Mouse (Mus musculus) lung, postnatal 4 days (tissue): ENCODE results near the gene Nacc2.

Source experiments
- DNase-seq, 2 experiments: peaks; one replicate each; pipeline ENCODE4 v3.0.0; 2021

Nacc2 gene

DNA sequence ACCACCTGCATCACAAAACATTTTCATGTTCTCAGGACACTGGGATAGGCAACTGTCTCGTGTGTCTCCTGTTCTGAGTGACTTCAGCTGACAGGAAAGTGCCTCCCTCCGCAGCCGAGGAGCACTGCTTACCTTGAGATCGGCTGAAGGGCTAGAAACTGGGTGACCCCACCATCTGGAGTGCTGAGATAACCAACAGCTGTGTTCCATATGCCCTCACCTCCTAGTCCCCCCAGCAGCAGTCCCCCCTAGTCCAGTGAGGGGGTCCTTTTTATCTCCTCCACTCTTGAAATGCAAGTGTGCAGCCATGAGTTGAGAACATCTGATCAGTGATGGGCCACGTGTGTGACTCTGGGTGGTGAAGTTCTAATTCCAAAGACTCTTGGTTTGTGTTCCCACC lies 74.2 kb downstream of the Nacc2 start:
- no peak for DNase-seq

DNA sequence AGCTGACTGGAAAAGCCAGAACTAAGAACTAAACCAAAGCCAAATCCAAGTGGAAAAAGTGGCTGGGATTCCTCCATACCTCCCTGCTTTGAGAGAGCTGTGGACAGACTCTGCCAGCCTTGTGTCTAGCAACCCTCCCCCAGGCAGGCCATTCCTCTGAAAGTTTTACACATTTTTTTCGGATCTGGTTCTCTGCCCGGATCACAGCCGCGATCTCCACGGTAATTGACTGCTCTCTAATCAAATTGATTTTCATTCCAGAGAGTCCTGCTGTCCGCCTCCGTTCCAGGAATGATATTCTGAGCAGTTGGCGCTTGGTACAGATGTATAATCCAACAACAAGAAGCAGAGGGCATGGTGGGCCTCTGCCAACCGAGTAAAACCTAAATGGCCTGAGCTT lies 78.8 kb downstream of the Nacc2 start:
- no peak for DNase-seq

DNA sequence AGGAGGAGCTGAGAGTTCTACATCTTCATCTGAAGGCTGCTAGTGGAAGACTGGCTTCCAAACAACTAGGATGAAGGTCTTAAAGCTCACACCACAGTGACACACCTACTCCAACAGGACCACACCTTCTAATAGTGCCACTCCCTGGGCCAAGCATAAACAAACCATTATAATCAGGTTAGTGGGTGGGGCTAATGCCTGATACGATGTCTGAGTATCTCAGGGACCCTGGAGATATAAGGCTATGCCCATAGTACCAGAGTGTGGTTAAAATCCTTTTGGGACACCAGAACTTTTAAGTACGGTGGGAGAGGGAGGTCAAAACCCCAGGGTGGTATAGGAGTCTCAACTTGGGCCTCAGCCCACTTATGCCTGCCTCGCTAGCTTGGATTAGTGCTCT lies 80.4 kb downstream of the Nacc2 start:
- DNase-seq, result no peak

DNA sequence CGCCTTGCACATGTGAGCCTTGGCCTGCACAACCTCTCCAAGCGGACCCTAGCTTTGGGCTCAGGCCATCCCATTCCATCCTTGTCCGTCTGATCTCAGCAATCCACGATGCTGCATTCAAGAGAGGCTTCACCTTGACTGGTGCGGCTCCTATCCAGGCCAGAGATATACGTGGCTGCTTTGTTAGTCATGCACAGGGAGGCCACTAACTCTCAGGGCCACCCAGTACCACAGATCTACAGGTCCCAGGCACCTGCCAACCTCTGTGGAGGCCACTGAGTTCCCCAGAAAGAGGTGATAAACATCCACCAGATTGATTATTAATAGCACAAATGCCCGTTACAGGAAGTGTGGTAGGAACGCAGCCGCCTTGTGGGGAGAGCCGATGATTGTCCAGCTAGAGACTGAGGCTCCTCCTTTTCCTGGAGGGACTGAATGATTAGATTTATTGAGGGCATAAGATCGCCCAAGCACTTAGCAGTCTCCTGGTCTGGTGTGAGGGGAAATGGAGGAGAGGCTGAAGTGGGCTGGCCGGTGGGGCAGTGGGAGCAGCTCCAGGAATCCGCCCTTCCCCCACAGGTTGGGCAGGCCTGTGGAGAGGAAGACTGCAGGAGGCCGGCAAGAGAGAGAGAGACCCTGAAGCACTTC lies 81.7 kb downstream of the Nacc2 start:
- DNase-seq, result peak; percentile 21 to 40

DNA sequence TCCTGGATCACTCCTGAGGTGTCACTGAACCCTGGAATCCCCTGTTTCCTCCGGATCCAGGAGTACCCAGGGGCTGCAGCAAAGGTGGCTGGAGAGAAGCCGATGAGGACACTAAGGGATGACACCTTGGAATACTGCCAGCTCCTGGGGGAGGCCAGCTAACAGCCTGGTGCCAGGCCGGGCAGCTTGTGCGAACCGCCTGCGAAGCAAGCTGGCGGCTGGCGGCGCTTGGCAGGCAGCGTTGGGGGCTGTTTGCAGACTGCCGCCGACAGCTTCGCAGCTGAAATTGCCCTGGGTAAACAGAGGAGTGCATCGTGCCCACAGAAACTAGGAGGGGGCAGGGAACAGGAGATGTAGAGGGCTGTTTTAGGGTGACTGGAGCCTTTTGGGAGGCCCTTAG lies 83.1 kb downstream of the Nacc2 start:
- peak in 1 of 2 experiments; percentile 42 for DNase-seq

DNA sequence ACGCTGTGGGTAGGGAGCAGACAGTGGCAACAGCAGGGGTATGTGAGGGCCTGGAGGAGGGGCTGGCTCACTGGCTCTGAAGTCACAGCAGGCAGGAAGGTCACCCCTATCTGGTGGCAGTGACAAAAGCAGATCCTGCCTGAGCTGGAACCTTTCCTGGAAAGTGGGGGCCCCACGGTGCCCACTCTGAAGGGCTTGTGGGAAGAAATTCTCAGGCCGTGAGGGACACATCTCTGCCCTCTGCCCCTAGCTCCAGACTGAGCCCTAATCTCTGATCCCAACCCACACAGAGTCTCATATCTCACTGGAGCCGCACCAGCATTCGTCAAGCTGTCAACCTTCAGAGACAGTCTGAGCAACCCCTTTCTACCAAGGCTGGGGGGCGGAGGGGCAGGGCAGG lies 85.6 kb downstream of the Nacc2 start:
- DNase-seq, result no peak

DNA sequence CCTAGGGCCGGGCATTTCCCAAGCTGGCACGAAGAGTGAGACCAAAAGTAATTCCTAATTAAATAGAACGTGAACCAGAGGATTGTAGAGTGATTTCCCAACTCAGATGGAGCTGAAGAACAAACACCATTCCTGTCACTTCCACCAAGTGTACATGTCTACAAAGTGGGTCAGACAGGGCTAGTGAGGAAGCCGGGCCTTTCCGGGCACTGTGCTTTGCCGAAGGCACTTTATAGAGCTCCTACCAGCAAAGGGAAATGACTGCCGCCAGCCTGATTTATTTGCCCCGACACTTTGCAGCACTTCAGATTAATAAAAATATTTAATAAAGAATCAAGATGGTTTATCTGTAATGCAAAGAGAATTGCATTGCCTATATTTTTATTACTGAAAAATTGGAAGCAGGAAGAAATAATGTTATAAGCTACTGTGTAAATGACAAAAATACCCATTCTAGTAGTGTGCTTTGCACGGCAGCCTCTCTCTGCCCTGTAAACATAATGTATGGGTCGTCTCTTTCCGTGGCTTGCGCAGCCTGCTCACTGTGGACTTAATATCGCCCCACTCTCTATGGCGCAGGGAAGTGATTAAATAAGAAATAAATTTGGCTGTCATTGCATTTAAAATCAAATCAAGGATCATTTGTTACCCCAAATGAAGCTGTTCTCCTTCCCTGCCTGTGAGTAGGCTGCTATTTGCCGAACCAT lies 88.5 kb downstream of the Nacc2 start:
- no peak for DNase-seq

DNA sequence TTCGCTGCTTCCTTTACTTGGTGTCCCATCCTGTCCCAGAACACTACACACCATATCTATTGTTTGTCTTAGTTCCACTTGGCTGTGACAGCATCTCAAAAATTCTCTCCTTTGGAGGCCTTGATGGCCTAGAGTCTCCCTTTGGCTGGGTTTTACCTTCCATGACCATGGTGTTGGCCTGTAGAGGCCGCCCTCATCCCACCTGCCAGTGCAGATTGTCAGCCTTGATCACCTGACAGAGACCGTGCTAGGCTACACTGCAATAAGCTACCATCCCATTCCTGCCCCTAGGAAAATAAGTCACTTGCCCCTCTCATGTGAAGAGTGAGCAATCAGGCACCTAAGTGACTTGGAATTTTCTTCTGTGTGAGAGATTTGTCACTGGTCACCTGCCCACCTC lies 92.7 kb downstream of the Nacc2 start:
- no peak for DNase-seq

DNA sequence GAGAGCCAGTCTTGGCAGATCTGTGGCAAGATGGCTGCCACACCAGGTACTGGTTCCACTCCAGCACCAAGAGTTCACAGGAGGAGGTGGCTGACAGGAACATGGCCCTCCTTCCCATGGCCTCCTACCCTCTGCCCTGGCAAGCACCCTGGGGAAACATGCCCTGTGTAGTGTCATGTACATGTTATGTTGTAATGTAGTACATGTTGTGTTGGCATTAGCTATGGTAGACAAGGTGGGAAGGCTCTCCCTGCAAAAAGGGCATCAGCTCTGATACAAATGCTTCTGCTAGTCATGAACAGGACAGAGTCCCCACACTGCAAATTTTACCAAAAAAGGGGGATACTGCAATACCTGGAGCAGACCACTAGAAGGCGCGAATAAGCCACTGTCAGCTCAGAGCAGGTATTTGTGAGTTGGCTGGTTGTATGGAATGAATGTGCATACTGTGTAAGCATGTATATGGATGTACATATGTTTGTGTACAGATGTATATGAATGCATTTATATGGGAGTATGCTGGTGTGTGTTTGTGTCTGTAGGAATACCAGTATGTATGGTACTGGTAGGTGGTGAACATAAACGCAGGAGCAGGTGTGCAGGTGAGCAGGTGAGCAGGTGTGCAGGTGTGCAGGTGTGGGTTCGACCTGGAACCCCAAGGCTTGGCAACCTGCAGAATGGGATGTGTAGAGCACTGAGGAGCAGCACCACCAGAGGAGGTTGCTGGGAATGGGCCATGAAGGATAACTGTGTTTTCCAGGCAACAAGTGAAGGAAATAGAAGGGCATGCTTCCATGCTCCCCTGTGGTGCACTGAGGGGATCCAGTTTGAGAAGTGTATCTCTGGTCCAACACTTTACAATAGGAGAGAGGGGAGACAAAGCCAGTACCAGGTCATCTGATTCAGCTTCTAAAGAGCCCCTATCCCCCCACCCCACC lies 98.6 kb downstream of the Nacc2 start:
- peak in 1 of 2 experiments; percentile 38 for DNase-seq

DNA sequence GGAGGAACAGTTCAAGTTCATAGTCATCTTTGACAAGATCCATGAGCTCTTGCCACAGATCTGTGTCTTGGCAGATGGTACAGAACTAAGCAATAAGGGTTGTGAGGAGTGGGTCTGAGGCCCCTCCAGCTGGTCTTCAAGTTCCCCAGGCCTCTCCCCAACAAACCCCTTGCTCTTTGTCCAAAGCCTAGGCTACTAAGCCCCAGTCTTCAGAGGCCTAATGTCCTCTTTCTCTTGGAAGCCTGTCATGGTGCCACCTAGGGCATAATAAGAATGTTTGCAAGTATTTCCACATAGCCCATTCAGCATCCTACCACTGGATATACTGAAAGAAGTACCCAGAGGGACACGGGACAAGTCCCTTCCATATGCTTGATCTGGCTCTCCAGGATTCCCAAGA lies 100.4 kb downstream of the Nacc2 start:
- DNase-seq, result no peak

DNA sequence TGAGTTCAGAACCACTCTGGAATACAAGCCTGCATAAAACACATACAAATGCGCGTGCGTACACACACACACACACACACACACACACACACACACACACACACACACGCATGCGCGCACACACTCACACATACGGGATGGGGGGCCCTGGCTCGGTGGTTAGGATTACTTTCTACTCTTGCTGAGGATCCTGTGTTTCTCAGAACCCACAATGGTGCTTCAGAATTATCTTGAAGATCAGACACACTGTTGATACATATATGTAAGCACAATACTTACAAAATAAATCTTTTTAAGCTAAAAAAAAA lies 100.8 kb downstream of the Nacc2 start:
- no peak for DNase-seq

DNA sequence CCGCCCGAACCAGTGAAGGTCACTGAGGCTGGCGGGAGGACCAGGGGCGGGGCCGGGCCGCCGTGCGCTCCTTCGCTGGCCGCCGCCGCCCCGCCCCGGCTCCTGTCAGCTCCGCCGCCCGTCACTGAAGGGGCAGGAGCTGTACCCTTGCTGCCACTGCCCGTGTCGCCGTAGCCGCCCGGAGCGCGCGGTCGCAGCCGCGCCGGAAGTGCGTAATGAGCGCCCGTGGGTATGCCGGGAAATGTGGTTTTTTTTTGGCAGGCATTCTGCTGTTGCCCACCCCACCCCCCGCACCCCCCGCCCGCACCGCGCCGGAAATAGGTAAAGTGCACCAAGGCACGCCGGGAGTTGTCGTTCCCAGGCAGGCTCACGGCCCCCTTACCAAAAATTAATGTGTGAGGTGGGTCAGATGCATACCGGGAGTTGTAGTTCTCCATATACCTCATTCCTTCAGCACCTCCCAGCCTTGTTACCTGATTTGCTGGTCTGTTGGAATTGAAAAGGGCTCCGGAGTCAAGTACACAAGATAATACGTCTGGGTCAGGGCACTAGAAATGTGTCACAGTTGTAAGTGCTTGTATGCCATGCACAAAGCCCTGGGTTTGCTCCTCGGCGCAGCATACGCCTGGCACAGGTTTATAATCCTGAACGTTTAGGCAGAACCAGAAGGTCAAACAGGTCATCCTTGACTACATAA lies 101.3 kb downstream of the Nacc2 start, which contains the start of gene Ubac1:
Gene Ubac1 (minus strand): TSS at position 187 of the 697 bp plus-strand sequence.
- DNase-seq, result peak; percentile 92 to 96

DNA sequence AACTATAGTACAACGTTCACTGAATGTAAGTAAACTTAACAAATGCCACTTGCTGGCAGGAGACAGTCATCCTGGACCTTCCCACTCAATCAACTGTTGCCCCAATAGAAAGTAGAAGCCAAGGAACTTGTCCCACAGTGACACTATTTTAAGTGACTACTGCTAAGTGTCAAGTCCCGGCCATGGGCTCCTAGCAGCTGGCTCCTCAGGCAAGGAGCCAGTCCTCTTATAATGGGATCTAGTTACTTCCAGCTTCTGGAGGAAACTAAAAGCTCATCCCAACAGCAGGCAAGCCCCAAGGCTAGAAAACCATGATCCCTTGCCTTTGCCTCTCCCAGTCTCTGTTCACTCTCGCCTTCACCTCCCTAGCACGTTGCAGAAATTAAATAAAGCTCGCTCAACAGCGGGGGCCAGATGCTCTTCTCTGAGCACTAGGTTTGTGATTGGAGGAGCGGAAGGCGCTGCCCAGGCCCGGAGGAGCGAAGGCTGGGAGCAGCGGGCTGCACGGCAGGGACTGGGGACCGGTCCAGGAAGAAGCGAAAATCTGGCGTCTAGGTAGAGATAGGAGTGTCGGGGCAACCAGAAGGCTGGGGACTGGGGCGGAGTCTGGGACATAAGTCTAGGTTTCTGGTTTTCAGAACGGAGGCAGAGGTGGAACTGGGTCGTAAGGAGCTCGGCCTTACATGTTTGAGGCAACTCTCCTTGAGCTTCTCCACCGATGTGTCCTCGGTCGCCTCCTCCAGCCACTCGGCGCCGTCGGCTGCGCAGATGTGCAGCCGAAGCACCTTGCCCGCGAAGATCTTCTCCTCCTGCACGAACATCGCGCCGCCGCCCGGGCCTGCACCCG lies 102.1 kb downstream of the Nacc2 start:
- peak; percentile 48 to 59 for DNase-seq

DNA sequence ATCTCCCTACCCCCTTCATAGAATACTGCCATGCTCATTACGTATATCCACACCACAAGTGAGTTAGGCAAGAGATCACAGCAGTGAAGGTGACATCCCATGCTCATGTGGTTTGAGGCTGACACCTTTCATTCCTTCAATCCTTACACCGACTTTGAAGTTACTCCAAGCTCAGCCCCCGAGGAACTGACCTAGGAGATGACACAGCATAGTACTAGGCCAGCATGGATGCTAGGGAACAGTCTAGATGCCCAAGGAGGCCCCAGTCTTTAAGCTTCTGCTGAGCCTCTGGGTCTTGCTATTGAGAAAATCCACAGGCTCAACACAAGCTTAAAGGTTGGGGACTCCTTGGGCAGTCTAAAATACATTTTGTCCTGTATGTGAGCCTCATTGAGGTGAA lies 103.1 kb downstream of the Nacc2 start:
- DNase-seq, result no peak

DNA sequence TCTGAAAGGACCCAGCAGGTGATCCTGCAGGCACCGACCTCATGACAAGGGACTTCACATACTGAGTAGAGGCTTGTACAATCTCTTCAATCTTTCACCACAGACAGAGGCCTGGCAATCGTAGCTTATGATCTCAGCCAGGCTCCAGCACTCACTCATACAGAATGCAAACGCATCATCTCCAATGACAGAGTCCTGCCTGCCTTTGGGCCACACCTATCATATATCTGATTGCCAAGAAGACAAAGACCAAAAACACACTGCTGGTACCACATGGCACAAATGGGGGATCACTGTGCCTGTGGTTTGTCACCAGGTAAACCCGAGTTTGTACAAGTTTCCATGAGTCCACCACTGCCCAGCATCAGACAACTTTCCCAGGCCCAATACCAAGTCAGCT lies 105.7 kb downstream of the Nacc2 start:
- DNase-seq, result no peak

DNA sequence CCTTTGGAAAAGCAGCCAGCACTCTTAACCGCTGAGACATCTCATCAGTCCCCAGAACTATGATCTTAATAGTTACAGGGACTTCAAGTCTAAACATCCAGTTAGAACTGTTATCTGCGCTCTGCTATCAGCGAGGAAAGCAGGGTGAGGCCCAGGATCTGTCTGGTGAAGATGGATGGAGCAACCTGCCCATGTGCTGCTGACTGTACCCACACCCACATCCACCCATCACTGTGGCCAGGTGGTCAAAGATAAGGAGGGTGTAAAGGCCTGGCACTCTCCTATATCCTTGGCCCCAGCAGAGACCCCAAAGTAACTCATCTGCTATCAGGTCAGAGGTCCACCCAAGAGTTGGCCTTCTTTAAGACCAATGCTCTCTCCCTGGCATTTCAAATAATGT lies 109.3 kb downstream of the Nacc2 start:
- DNase-seq, result no peak

DNA sequence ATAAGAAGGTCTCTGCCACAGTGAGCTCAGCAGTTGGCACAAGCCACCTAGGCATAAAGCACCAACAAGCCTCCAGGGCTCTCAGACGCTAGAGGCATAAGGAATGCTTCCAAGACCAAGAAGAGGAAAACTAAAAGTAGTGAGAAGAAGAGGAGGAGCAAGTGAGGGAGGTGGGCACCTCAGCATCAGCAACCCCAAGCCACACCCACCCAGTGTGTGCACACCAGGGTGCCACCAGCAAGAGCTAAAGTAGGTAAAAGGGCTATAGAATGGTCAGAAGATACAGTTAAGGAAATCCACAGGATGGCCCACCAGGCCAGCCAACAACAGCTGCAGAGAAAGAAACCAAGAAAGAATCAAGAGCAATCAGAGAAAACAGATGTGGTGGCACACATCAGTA lies 111.6 kb downstream of the Nacc2 start:
- DNase-seq, result no peak
